Mouse (Mus musculus): ENCODE measurements around the gene Ccno. TPM values are rescaled to one million over a fixed set of nuclear protein-coding genes. Genes with fewer than 3 reads are reported as not detected.
"Not testable (repeated sequence)": the region's sequence is repeated elsewhere in the genome, so short reads cannot be mapped to it uniquely, and the experiment has no call there.

Ccno gene
- total RNA-seq, 2 experiments from 2014 or later: 0.26 TPM; not detected in 1

GRCm38 (mm10) chr13:112998427-112999201, 11.0 kb downstream of the Ccno start:
- intact Hi-C loops (cut with DNase I): no loop called here
- DNase-seq (ENCODE audit: low spot score): no peak

DNA sequence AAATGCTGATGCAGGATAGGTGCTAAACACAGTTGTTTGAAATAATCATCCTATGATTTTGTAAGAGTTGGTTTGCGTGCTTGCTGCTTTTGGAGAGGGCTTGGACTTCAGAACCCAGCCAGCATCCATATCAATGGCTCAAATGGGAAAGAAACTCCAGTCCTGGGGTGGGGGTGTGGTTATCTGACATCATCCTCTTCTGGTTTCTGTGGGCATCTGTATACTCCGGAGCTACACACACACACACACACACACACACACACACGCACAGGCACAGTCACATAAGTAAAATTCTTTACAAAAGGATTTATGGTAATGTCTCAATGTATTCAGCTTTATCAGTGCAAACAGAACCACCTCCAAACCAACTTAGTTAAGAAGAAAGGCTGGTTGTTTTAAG, 12.5 kb downstream of the Ccno start:
- DNase-seq (ENCODE audit: low spot score): no peak
- intact Hi-C loops (cut with DNase I): no loop called here

DNA sequence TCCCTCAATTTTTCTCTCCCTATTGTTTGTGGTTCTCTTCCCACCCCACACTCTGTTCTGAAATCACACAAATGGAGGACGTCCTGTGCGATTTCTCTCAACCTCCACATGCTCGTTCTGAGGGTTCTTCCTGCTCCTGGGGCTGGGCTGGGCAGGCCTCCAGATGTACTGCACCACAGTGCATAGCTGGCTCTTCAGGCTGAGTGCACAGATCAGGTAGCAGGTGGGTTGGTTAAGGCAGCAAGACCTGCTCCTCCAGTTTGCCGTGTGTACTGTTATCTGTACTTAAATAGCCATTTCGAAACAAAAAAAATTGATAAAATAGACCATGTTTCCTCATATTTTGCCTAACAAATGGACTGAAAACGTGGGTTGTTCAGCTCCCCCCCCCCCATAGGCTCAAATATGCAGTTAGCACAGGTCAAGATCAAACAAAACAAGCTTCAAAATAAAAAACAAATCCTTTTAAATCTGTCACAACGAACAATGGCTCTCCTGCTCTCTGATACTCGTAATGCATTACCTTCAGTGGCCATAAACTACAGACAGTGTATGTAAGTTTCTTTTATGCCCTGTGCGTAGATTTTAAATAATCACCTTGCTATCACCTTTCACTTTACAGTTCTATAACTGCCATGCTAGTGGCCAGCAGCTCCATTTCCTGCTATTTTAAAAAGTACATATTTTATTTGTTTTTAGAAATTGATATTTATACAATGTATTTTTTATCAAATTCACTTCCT, 13.1 kb downstream of the Ccno start:
- intact Hi-C loops (cut with DNase I): no loop called here
- no peak for DNase-seq (ENCODE audit: low spot score)

- intact Hi-C loops (cut with DNase I): no loop called here
- no peak for DNase-seq (ENCODE audit: low spot score)
Measured at GRCm38 (mm10) chr13:113012683-113013082, 25.1 kb downstream of the Ccno start.

GRCm38 (mm10) chr13:113013174-113013953, 25.8 kb downstream of the Ccno start:
- DNase-seq (ENCODE audit: low spot score); intact Hi-C loops (cut with DNase I): not testable (repeated sequence)

DNA sequence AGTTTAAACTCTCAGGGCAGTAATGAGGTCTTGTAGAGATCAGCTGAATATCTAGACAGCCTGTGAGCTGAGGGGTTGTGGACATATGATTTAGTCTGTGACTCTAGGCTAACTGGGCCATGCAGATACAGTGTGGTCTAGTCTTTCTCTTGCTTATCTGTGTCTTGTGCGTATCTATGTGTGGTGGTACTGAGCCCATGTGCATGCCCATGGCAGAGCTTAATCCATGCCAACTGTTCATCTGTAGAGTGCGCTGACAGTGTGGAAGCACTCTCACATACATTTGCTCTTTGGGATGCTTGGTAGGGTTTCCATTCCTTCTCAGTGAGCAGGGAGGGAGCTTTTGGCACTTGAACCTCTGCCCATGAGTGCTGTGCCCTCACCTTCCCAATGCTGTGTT, 33.9 kb downstream of the Ccno start:
- no peak for DNase-seq (ENCODE audit: low spot score)
- intact Hi-C loops (cut with DNase I): no loop called here

GRCm38 (mm10) chr13:113022467-113022866, 34.9 kb downstream of the Ccno start:
- intact Hi-C loops (cut with DNase I): no loop called here
- DNase-seq (ENCODE audit: low spot score): no peak

- DNase-seq (ENCODE audit: low spot score): no peak
- intact Hi-C loops (cut with DNase I): no loop called here
Measured at GRCm38 (mm10) chr13:113023274-113024143, 35.9 kb downstream of the Ccno start.

- intact Hi-C loops (cut with DNase I): loop anchor here (5.0 kb wide), 1 partner anchor 44 kb away; the partner anchor contains the start of gene Ccno
Measured at GRCm38 (mm10) chr13:113031351-113031750, 43.7 kb downstream of the Ccno start.

GRCm38 (mm10) chr13:113031792-113032571, 44.4 kb downstream of the Ccno start:
- intact Hi-C loops (cut with DNase I): loop anchor here (5.0 kb wide), 1 partner anchor 45 kb away; the partner anchor contains the start of gene Ccno
- no peak for DNase-seq (ENCODE audit: low spot score)

More at GRCm38 (mm10) chr13:113031351-113031750, 43.7 kb downstream of the Ccno start:
- DNase-seq (ENCODE audit: low spot score): no peak

DNA sequence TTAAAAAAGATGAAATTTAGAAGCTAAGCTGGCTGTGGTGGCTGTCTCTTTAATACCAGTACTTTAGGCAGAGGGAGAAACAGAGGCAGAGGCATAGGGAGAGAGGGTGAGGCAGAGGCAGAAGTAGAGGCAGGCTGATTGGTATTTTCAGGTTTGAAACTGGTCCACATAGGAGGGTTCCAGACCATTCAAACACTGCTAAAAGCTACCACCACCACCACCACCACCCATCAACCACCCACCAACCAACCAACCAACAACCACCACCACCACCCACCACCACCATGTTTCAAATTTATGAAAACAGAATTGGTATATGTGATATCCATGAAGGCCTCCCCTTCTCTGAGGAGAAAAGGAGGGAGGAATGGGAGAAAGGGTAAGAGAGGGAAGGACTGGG, 45.2 kb downstream of the Ccno start:
- no peak for DNase-seq (ENCODE audit: low spot score)
- intact Hi-C loops (cut with DNase I): loop anchor here (5.0 kb wide), 1 partner anchor 46 kb away; the partner anchor contains the start of gene Ccno

DNA sequence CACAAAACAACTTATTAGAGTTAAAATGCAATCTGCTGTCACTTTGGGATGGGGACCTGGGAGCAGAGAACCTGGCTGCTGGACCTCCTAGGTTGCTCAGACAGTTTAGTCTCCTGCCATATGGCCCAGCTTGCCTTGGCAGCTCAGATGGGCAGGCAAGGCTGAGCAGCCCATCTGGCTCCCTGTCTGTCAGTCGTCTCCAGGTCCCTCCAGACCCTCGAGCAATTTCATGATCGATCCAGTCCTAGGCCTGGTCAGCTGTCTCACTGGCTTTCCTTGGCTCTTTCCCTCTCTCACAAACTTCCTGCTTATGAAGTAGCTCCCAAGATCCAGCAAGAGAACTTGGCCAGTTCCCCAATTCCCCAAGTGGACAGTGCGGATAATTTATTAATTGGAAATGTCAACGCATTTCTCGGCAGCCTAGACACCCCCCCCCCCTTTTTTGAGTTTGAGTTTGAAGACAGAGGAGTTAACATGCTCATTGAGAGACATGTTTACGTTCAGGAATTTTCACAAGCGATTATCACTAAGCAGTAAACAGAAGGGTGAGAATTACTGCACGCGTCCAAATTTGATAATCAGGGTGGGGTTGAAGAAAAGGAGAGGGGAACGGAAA, 46.8 kb downstream of the Ccno start:
- intact Hi-C loops (cut with DNase I): loop anchor here (5.0 kb wide), 1 partner anchor 47 kb away; the partner anchor contains the start of gene Ccno
- DNase-seq (ENCODE audit: low spot score): no peak

DNA sequence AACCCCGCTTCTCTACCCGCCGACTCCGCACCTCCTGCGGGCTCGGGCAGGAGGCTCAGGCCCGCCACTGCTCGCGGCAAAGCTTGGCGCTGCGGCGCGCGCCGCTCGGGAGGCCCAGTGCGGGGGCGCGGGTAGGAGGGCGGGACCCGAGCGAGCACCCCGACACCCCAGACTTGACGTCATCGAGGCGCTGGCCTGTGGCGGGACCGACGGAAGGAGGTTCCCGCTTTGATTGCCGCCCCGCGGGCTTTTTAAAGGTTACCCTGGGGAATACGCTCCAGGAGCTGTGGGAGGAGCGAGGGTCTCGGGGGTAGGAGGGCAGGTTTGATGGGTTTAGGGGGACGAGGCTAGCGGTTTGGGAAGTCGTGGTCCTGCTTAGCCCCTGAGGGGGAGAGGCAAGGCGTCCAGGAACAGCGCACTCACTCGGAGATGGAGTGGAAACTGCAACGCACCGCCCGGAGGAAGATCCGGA, 47.4 kb downstream of the Ccno start, which contains the start of gene Cdc20b:
TSS of gene Cdc20b (plus strand) at position 162 of the 472 bp plus-strand sequence.
- DNase-seq (ENCODE audit: low spot score): peak; percentile 23
- intact Hi-C loops (cut with DNase I): loop anchor here (5.0 kb wide), 2 partner anchors 48 to 358 kb away; partner anchors contain the start of gene Ccno

- peak; percentile 25 for DNase-seq (ENCODE audit: low spot score)
- intact Hi-C loops (cut with DNase I): loop anchor here (5.0 kb wide), 1 partner anchor 359 kb away; no protein-coding TSS in a partner anchor
Measured at GRCm38 (mm10) chr13:113035852-113036251, 48.2 kb downstream of the Ccno start.
